Mouse (Mus musculus): ENCODE measurements around the gene Blcap. TPM values are rescaled to one million over a fixed set of nuclear protein-coding genes. Genes with fewer than 3 reads are reported as not detected.

Blcap gene
- polyA plus RNA-seq, 1 experiment from 2014 or later: 38.3 TPM

DNA sequence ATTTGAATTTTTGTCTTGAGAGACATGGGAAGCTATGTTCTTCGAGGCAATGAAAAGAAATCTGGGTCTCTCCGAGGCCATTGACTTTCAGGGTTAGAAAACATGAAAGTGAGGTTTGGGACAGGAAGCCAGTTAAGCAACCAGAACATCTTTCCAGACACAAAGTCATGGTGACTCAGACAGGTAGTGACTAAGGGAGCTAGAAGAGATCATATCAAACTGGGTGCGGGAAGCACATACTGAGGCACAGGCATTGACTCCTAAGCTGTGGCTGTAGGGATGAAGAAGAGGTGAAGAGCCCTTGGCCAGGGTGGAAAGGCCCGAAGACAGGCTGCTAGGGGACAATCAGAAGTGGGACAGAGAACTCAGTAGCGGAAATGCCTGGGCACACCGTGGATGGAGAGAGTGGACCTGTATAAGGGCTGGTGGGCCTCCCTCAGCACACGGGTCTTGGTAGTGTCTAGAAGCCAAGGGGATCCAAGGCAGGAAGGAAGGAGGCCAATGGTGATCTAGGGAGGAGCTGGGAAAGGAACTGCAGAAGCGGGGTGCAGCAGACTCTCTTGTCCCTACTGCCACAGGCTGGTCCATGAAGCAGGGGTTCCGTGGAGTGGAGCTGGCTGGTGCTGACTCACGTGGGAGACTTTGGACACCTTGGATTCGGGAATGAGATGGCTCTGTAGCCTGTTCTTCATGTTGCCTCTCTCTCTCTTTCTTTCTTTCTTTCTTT is 3.7 kb downstream of the Blcap start:
- WGBS: 79% methylated on average over 11 of the region's 11 CpGs
- Histone ChIP-seq H3K27me3 (ENCODE audit: insufficient read depth, poor library complexity, severe bottlenecking) (no peaks in the 10 kb centered on the region), H3K4me1 (peaks cover 24% of the 10 kb centered on the region), H3K4me3 (peak overlapping the region; percentile 99), H3K9me3 (no peaks in the 10 kb centered on the region), H3K36me3 (peaks cover 20% of the 10 kb centered on the region), H3K27ac (peak overlapping the region; percentile 99)
- peak; percentile 75 for DNase-seq (ENCODE audit: low spot score)

DNA sequence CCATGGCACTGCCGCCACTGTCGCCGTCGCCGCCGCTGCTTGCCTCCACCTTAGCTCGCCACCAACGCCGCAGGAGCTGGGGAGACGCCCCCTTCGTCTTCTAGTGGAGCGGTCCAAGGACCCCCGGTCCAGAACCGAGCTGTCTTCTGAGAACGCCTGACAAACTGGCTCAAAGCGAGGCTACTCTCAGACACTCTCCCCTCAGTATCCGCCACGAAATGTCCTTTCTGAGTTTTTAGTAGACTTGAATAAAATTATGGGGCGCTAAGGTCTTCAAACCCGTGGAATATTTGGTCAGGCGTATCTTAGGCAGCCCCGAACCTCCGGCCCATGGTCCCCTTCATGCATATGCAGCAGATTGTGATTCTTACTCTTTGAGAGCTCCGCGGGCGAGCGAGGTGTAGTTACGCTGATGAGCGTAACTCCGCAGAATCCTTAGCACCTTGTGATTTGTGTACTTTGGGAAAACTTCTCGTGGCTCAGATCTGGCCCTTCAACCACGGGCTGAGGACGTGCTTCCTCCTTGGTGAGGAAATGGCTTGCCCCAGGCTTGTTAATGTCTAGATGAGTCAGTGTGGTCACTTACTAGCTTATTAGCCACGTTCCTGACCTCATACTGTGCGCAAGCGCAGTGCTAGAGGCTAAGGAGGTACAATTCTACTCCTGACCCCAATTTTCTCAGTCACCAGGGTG is 4.7 kb downstream of the Blcap start:
- peak; percentile 93 for DNase-seq (ENCODE audit: low spot score)
- peak overlapping the region; percentile 99 for H3K27ac ChIP-seq
- H3K4me1 ChIP-seq: peaks cover 33% of the 10 kb centered on the region
- H3K9me3 ChIP-seq: peaks cover 5% of the 10 kb centered on the region
- no peaks in the 10 kb centered on the region for H3K27me3 ChIP-seq (ENCODE audit: insufficient read depth, poor library complexity, severe bottlenecking)
- WGBS: under 1% methylated on average over 36 of the region's 36 CpGs
- H3K36me3 ChIP-seq: peaks cover 29% of the 10 kb centered on the region
- H3K4me3 ChIP-seq: peak overlapping the region; percentile 99

DNA sequence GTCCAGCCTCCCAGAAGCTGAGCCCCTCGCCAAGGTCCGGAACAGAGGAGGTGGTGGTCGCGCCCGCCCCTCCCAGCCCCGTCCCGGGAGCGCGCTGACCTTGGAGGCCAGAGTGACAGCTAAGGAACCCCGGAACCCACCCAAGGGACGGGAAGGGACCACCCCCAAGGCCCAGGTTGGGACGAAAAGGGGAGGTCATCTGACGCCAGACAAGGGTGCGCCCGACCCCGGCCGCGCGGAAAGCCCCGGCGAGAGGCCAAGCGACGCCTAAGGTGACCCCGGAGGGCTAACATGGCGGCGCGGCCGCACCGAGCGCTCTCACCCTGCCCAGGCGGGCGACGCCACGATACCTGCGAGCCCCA is 5.2 kb downstream of the Blcap start:
- peaks cover 8% of the 10 kb centered on the region for H3K9me3 ChIP-seq
- peaks cover 32% of the 10 kb centered on the region for H3K4me1 ChIP-seq
- peak overlapping the region; percentile 99 for H3K4me3 ChIP-seq
- H3K27ac ChIP-seq: peak overlapping the region; percentile 99
- no peak for DNase-seq (ENCODE audit: low spot score)
- WGBS: 0% methylated on average over 32 of the region's 35 CpGs
- no peaks in the 10 kb centered on the region for H3K27me3 ChIP-seq (ENCODE audit: insufficient read depth, poor library complexity, severe bottlenecking)
- peaks cover 35% of the 10 kb centered on the region for H3K36me3 ChIP-seq

DNA sequence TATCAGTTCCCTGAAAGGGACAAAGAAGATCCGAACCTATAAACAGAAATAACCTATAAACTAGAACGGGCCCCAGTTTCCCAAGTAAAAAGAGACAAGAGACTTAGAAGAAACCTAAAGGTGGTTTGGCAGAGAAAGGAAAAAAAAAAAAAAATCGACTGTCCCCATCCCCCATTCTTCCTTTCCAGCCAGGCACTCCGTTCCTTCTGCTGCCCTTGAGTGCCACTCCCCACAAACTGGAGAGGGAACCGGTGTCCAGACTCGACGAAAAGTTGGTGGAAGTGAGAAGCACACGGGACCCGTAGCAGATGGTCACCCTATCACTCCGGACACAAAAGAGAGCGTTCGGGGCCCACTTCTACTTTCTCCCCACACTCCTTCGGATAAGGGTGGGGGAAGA is 5.6 kb downstream of the Blcap start:
- H3K9me3 ChIP-seq: peaks cover 9% of the 10 kb centered on the region
- H3K36me3 ChIP-seq: peaks cover 35% of the 10 kb centered on the region
- DNase-seq (ENCODE audit: low spot score): no peak
- H3K27ac ChIP-seq: peak overlapping the region; percentile 99
- peaks cover 32% of the 10 kb centered on the region for H3K4me1 ChIP-seq
- 7% methylated on average over 13 of the region's 13 CpGs for WGBS
- H3K27me3 ChIP-seq (ENCODE audit: insufficient read depth, poor library complexity, severe bottlenecking): no peaks in the 10 kb centered on the region
- peak overlapping the region; percentile 99 for H3K4me3 ChIP-seq

DNA sequence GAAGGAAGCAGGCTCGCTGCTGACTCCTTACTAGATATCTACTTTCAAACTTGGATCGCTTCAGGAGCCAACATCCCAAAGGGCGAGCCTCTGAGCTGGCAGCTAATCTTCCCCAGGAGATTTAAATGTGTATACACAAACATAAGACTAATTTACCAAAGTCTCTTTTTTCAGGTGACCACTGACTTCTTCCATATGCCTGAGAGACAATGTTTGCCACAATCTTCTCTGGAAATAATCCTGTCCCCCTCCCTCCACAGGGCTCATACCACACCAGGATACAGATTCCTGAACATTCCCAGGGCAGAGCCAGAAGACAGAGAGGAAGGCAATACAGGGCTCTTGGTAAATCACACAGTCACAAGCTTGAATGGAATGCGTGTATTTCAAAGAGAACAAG is 6.4 kb downstream of the Blcap start:
- H3K4me1 ChIP-seq: peaks cover 32% of the 10 kb centered on the region
- DNase-seq (ENCODE audit: low spot score): no peak
- peak overlapping the region; percentile 99 for H3K4me3 ChIP-seq
- WGBS: 85% methylated on average over 4 of the region's 4 CpGs
- H3K27me3 ChIP-seq (ENCODE audit: insufficient read depth, poor library complexity, severe bottlenecking): no peaks in the 10 kb centered on the region
- peaks cover 16% of the 10 kb centered on the region for H3K9me3 ChIP-seq
- H3K27ac ChIP-seq: no peak overlapping the region
- peaks cover 42% of the 10 kb centered on the region for H3K36me3 ChIP-seq

DNA sequence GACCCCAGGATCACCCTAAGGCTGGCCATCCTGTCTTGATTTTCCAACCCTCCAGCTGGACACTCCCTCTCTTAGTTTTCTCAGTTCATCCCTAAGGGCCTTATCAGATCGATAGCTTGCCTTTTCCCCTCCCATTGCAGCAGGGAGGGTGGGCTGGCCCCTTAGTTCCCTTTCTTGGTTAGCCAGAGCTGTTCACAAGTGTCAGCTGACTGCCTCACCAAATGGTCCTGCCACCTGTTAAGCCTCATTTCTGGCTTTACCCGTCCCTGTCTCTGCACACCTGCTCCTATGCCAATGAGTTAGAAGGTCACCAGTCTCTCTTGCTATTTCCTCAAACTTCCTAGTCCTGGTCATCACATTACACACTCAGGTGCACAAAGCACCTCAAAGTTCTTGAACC is 8.0 kb downstream of the Blcap start:
- DNase-seq (ENCODE audit: low spot score): no peak
- H3K4me3 ChIP-seq: no peak overlapping the region
- H3K27me3 ChIP-seq (ENCODE audit: insufficient read depth, poor library complexity, severe bottlenecking): no peaks in the 10 kb centered on the region
- no peak overlapping the region for H3K27ac ChIP-seq
- H3K9me3 ChIP-seq: peaks cover 24% of the 10 kb centered on the region
- WGBS: 57% methylated on average over 2 of the region's 2 CpGs
- peaks cover 32% of the 10 kb centered on the region for H3K4me1 ChIP-seq
- peaks cover 58% of the 10 kb centered on the region for H3K36me3 ChIP-seq

DNA sequence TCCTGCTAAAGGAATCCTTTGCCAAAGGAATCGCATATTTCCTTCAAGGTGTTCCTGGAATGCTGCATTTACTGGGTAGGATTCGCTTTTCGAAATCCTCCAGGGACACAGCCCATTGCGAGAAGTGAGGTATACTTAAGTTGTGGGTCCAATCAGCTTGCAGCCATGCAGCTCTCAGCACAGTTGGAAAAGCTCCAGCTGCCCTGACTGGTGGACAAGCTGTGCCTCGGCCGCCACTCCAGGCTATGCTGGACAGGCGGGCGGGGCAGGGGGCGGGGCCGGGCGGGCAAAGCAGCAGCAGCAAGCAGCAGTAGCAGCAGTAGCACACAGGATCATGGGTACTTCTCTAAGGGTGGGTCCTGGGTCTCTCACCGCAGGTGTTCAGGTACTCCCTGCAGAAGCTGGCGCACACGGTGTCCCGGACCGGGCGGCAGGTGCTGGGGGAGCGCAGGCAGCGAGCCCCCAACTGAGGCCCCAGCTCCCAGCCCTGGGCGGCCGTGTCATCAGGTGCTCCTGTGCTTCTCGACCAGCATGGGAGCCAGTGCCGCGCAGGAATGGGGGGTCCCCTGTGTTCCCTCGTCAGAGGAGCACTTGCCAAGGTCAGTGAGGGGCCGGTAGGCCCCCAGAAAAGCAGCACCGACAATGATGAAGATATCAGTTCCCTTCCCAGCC is 9.8 kb downstream of the Blcap start:
- peak; percentile 95 for DNase-seq (ENCODE audit: low spot score)
- Histone ChIP-seq H3K27ac (no peak overlapping the region; the same call in 1 of the 2 replicates), H3K4me1 (peaks cover 34% of the 10 kb centered on the region)

DNA sequence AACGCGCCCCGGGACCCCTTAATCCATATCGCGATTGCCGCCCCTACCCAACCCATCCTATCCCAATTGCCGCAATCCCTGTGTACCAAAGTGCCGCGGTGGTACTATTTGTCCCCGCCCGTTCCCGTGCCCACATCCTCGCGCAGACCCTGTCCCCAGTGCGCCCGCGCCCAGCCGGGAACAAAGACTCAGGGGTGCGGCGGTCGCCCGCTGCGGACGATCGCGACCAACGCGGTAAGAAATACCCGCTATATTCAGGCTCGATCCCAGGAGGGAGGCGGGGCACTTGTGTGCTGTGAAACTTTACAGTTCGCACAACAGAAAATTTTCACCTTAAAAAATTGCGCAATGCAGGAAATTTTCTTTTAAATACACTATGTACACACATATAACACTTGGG is 10.8 kb downstream of the Blcap start:
- peaks cover 27% of the 10 kb centered on the region for H3K9me3 ChIP-seq
- no peaks in the 10 kb centered on the region for H3K27me3 ChIP-seq (ENCODE audit: insufficient read depth, poor library complexity, severe bottlenecking)
- peak overlapping the region; percentile 69 for H3K27ac ChIP-seq
- H3K36me3 ChIP-seq: peaks cover 79% of the 10 kb centered on the region
- H3K4me1 ChIP-seq: peaks cover 42% of the 10 kb centered on the region
- no peak for DNase-seq (ENCODE audit: low spot score)
- 50% methylated on average over 33 of the region's 33 CpGs for WGBS
- H3K4me3 ChIP-seq: peak overlapping the region; percentile 58

More for the DNA sequence above, 9.8 kb downstream of the Blcap start:
- 52% methylated on average over 27 of the region's 27 CpGs for WGBS
- Histone ChIP-seq H3K36me3 (peaks cover 75% of the 10 kb centered on the region), H3K27me3 (ENCODE audit: insufficient read depth, poor library complexity, severe bottlenecking) (no peaks in the 10 kb centered on the region), H3K9me3 (peaks cover 27% of the 10 kb centered on the region), H3K4me3 (peak overlapping the region; percentile 58)

DNA sequence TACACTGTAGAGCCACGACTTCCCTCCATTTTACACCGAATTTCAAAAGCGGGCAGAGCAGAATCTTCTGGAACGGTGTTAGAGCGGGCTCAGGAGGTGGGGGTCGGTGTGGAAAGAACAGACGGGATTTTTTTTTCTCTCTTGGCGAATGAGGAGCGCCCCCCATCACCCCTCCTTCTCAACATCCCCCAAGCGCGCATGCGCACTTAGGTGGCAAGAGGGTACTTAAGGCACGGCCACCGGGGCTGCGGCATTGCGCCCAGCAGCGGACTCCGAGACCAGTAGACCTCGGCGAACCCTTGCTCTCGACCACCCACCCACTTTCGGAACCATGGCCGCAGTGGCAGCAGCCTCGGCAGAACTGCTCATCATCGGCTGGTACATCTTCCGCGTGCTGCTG is 11.2 kb downstream of the Blcap start, which contains the start of gene Nnat:
Nnat (plus strand) TSS at position 221 of the 400 bp plus-strand sequence.
- H3K9me3 ChIP-seq: peaks cover 27% of the 10 kb centered on the region

DNA sequence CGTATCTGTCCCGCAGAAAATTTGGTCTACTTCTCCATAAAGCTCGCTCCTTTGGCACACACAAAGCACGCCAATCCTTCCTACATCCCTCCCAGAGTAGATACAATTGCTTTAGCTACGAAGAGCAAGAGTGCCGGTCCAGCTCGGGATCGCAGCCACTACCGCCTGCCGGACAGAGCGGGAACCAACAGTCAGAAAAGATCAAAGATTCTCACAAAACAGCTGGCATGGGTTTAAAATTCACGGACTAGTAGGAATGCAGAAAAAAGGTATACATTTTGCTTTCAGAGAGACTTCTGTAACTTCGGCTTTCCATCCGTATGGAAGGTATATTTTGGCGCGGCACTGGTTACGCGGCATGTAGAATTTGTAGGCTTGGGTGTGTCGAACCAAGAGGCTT is 11.6 kb downstream of the Blcap start:
- H3K4me3 ChIP-seq: peak overlapping the region; percentile 58
- 48% methylated on average over 19 of the region's 19 CpGs for WGBS
- H3K4me1 ChIP-seq: peaks cover 42% of the 10 kb centered on the region
- no peaks in the 10 kb centered on the region for H3K27me3 ChIP-seq (ENCODE audit: insufficient read depth, poor library complexity, severe bottlenecking)
- H3K27ac ChIP-seq: 0 out of 2 replicates have a peak overlapping the region, but pooled peaks have one; percentile 69
- DNase-seq (ENCODE audit: low spot score): peak; percentile 76
- peaks cover 27% of the 10 kb centered on the region for H3K9me3 ChIP-seq
- H3K36me3 ChIP-seq: peaks cover 79% of the 10 kb centered on the region

More for the DNA sequence above, 11.2 kb downstream of the Blcap start, which contains the start of gene Nnat:
- 53% methylated on average over 27 of the region's 27 CpGs for WGBS
- Histone ChIP-seq H3K27me3 (ENCODE audit: insufficient read depth, poor library complexity, severe bottlenecking) (no peaks in the 10 kb centered on the region), H3K36me3 (peaks cover 79% of the 10 kb centered on the region), H3K4me3 (peak within 1 kb of the TSS; percentile 58), H3K27ac (peak within 1 kb of the TSS; percentile 69), H3K4me1 (peaks cover 41% of the 10 kb centered on the region)
- peak; percentile 84 for DNase-seq (ENCODE audit: low spot score)

DNA sequence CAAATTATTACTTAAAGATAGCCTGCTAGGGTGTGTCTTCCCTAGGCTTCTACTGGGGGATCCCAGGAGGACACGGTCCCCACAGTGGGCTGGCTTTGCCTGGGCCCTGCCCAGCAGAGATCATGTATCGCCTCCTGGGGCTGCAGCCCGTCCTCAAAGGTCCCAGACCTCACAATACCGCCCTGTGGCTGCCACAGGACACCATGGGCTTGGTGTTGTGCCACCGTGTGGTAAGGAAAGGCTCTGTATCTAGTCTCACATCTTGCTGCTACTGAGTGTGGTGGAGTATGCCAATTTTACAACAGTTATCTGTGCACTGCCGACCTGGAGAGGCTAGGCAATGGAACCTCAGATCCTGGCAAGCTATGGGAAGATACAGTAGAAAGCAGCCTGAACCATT is 12.6 kb downstream of the Blcap start:
- H3K27ac ChIP-seq: no peak overlapping the region
- no peaks in the 10 kb centered on the region for H3K27me3 ChIP-seq (ENCODE audit: insufficient read depth, poor library complexity, severe bottlenecking)
- no peak overlapping the region for H3K4me3 ChIP-seq
- H3K4me1 ChIP-seq: peaks cover 51% of the 10 kb centered on the region
- peaks cover 27% of the 10 kb centered on the region for H3K9me3 ChIP-seq
- H3K36me3 ChIP-seq: peaks cover 71% of the 10 kb centered on the region
- WGBS: 56% methylated on average over 6 of the region's 6 CpGs
- no peak for DNase-seq (ENCODE audit: low spot score)

DNA sequence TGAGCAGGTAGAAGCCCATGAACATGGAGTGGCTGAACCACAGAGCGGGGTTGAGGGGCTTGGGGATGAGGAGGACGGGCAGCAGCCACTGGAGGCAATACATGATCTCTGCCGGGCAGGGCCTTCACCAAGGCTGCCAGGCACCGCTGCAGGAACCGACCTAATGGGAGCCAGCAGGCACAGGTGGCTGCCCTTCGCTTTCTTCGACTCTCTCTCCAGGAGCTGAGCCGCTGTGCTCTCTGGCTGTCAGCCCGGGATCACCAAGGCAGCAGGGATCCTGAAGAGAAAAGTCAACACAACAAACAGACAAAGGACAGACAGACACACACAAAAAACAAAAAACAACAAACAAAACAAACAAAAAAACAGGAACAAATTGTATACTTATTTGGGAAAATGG is 13.0 kb downstream of the Blcap start:
- H3K27ac ChIP-seq: no peak overlapping the region
- H3K36me3 ChIP-seq: peaks cover 66% of the 10 kb centered on the region
- H3K4me1 ChIP-seq: peaks cover 56% of the 10 kb centered on the region
- 77% methylated on average over 9 of the region's 9 CpGs for WGBS
- H3K27me3 ChIP-seq (ENCODE audit: insufficient read depth, poor library complexity, severe bottlenecking): no peaks in the 10 kb centered on the region
- no peak overlapping the region for H3K4me3 ChIP-seq
- DNase-seq (ENCODE audit: low spot score): no peak
- peaks cover 27% of the 10 kb centered on the region for H3K9me3 ChIP-seq
